Mouse (Mus musculus) NIH3T3 (cell line): ENCODE results near the gene Vdr.

Source experiments
- DNase-seq: peaks from one replicate; pipeline ENCODE4 v3.0.0-alpha.2; 2012; ENCODE audit warnings: low read depth

Vdr gene

GRCm38 (mm10) chr15:97828901-97829338 lies 81.5 kb downstream of the Vdr start:
- peak; percentile 73 for DNase-seq

- peak; percentile 68 for DNase-seq
Measured at GRCm38 (mm10) chr15:97828221-97828842, 82.1 kb downstream of the Vdr start.

GRCm38 (mm10) chr15:97827401-97827800 lies 83.0 kb downstream of the Vdr start:
- no peak for DNase-seq

- DNase-seq, result no peak
Measured at GRCm38 (mm10) chr15:97826588-97827261, 83.7 kb downstream of the Vdr start.

GRCm38 (mm10) chr15:97825941-97826587 lies 84.4 kb downstream of the Vdr start:
- DNase-seq, result no peak

- DNase-seq, result peak; percentile 99
Measured at GRCm38 (mm10) chr15:97825071-97825940, 85.1 kb downstream of the Vdr start.

GRCm38 (mm10) chr15:97824042-97824441 lies 86.4 kb downstream of the Vdr start:
- DNase-seq, result peak; percentile 49

- no peak for DNase-seq
Measured at GRCm38 (mm10) chr15:97823479-97823878, 87.0 kb downstream of the Vdr start.

GRCm38 (mm10) chr15:97822545-97823228 lies 87.7 kb downstream of the Vdr start:
- no peak for DNase-seq

GRCm38 (mm10) chr15:97821983-97822363 lies 88.5 kb downstream of the Vdr start:
- DNase-seq, result no peak

GRCm38 (mm10) chr15:97821321-97821982 lies 89.0 kb downstream of the Vdr start:
- DNase-seq, result peak; percentile 60

- DNase-seq, result peak; percentile 59
Measured at GRCm38 (mm10) chr15:97819937-97820336, 90.5 kb downstream of the Vdr start.

GRCm38 (mm10) chr15:97816199-97816994 lies 94.0 kb downstream of the Vdr start:
- no peak for DNase-seq

GRCm38 (mm10) chr15:97815254-97815653 lies 95.2 kb downstream of the Vdr start:
- DNase-seq, result no peak

- DNase-seq, result peak; percentile 55
Measured at GRCm38 (mm10) chr15:97814703-97815102, 95.7 kb downstream of the Vdr start.

- peak; percentile 81 for DNase-seq
Measured at GRCm38 (mm10) chr15:97813452-97814204, 96.8 kb downstream of the Vdr start.

- no peak for DNase-seq
Measured at GRCm38 (mm10) chr15:97812875-97813274, 97.6 kb downstream of the Vdr start.

- DNase-seq, result peak; percentile 92
Measured at GRCm38 (mm10) chr15:97812126-97812525, 98.3 kb downstream of the Vdr start.

GRCm38 (mm10) chr15:97811307-97811706 lies 99.1 kb downstream of the Vdr start:
- DNase-seq, result no peak
